Mouse (Mus musculus): ENCODE measurements around the gene Siah1b.
A peak's percentile ranks its signal among the peaks of the same experiment; 100 is the strongest.

Siah1b gene

DNA sequence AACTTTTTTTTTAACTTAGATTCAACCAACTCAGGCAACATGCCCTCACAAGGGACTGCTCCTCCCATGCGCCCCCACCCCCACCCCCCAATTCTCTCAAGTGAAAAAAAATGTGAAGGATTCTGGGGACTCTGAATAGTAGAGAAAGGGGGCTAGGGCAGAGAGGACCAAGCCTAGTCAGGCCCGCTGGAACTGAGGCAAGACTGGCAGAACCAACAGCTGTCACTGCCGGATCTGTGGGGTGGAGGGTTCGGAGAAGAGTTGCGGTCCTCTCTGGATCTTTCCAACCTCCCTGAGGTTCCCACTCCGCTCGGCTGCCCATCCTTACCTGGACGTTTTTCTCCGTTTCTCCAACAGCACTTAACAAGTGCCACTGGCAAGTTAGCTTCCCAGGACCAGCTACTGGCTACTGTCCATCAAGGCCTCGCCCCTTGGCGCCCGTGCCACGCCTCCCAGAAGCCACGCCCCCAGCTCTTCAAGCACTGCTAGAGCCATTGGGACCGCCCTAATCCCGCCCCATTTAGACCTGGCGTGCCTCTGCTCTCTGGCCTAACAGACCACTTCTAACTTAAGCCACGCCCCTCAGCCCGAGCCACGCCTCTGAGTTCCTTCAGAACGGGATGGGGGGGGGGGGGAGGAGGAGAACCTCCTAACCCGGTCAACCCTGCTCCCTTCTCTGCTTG, 48.5 kb downstream of the Siah1b start, which contains the start of gene Car5b:
Gene Car5b, minus strand, starts transcription at position 391 of the 683 bp plus-strand sequence.
- DNase-seq = peak; percentile 60 to 81

All from cerebellum, postnatal 10 days (tissue).